Mouse (Mus musculus) ES-E14 (cell line): ENCODE measurements at regions not wholly inside any gene's neighbourhood (a gene's known extent, or its start where the extent isn't known, plus 50 kb on each side); places are given as distances from the start of the nearest gene placed in this dataset.

Experiments used
- CHD2 ChIP-seq: IDR thresholded peaks from 2 replicates; pipeline ENCODE4 v1.6.1; 2014; ENCODE audit warnings: mild to moderate bottlenecking, low read depth, low read length, inconsistent platforms
- MAFK ChIP-seq: IDR thresholded peaks from 2 replicates; pipeline ENCODE4 v1.6.1; 2014; ENCODE audit warnings: mild to moderate bottlenecking, low read depth, low read length, inconsistent platforms; ENCODE audit not compliant: insufficient read depth

DNA sequence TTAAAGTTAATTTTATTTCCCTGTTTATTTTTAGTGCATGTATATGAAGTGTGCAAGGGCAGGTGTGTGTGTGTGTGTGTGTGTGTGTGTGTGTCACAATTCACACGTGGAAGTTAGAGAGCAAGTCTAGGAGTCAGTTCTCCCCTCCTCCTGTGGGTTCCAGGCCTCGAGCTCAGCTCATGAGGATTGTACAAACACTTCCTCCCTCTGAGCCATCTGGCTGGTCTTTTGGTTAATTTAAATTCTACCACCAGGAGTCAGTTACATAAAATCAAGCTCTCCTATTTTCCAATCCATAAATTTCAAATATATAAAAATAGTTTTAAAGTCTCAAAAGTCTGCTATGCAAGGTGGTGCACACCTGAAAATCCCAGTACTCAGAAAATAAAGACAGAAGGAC, 73.3 kb upstream of the Hk2 start:
- no peak for TF ChIP-seq CHD2
- no peak for TF ChIP-seq MAFK
